Mouse (Mus musculus) Patski (cell line): Measurements from ENCODE around the gene Btbd17. TPM values are rescaled to one million over a fixed set of nuclear protein-coding genes. Genes with fewer than 3 reads are reported as not detected.

Source experiments
- ATAC-seq: fragments of 100-300 bp; one replicate; pipeline ENCODE4 v1.8.0; 2021
- CTCF ChIA-PET: fragments of 350-600 bp; sonication (Branson Sonifier 250); formaldehyde crosslinking; loops from one replicate; lab custom pipeline; 2022; ENCODE audit warnings: inconsistent platforms; lab: Charles Lee
- POLR2A ChIA-PET: fragments of 350-600 bp; sonication (Branson Sonifier 250); formaldehyde crosslinking; loops from one replicate; lab custom pipeline; 2022; ENCODE audit warnings: antibody characterized with exemption, inconsistent platforms; lab: Charles Lee
- DNase-seq: peaks from one replicate; pipeline ENCODE4 v3.0.0-alpha.2; 2011; ENCODE audit warnings: low read depth, low spot score
- H3K27me3 ChIP-seq: fragments of 371-371 bp; one replicate; pipeline ENCODE4 v1.5.1; 2021
- CTCF ChIP-seq: fragments of 100-300 bp; IDR thresholded peaks from one replicate; pipeline ENCODE4 v1.5.1; 2021
- in situ Hi-C: fragments of 300-500 bp; cut with MboI; formaldehyde crosslinking; loops from 3 replicates; pipeline ENCODE4 v1.11.1; 2018; ENCODE audit warnings: low pct_unique_long_range_greater_than_20kb, mixed read lengths
- polyA plus RNA-seq: library from polyadenylated mRNA; unstranded; gene quantifications from one replicate; pipeline ENCODE4 v1.2.3, GENCODE M21; 2021

Gene Btbd17
- polyA plus RNA-seq, 1 experiment from 2014 or later: 0.45 TPM

DNA sequence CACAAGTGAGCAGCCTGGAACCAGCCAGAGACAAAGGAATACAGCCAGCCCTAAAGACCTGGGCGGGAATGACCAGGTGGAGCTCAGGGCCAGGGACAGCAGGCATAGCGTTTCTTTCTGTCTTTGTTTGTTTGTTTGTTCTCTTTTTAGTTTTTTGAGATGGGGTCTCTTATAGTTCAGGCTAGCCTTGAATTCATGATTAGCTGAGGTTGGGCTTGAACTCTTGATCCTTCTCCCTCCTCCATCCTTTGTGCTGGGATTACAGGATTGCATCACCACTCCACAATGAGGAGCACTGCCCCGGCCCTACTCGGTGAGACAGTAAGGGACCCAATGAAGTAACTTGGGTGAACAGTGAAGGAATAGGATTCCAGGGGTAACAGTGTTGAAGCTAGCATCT is 1.1 kb downstream of the Btbd17 start:
- ATAC-seq (no peak), DNase-seq (no peak)
- peaks cover 40% of the 10 kb centered on the region for H3K27me3 ChIP-seq
- ChIA-PET CTCF (interaction anchor here (1.4 to 4.4 kb wide), 3 partner anchors 12 to 59 kb away, joined by 3 to 17 read pairs (median 5); no protein-coding TSS in a partner anchor), POLR2A (interaction anchor here (1.1 kb wide), 1 partner anchor 17 kb away, joined by 3 read pairs; no protein-coding TSS in a partner anchor)
- in situ Hi-C loops: loop anchor here (5.0 to 25.0 kb wide), 3 partner anchors 47 to 268 kb away; partner anchors contain the start of gene Cd300e
- TF ChIP-seq CTCF: no peak

DNA sequence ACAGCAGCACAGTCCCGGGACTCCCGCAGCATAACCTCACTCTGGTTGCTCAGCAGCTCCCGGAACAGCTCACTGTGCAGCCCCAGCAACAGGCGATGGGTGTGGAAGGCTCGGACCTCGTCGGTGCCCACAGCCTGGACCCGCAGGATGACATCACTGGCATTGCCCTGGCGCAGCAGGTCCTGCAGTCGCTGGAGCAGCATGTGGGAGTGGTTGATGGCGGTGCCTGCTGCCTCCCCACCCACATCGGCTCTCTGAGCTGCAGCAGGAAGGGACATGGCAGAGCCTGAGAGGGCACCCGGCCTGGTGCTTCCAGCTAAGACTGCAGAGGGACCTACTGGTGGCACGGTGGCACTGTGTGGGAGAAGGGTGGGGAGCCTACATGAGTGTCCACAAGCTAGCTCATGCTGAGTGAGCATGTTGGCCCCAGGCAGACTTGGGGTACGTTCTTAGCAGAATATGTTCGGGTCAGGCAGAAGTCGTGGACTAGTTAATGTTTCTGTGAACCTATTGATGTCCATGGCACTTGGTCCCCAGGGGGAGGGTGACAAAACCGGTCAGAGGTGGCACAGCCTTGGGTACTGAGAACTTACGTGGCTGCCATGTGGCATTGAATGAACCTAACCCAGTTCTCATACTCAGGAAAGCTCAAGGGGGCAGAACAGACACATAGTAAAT is 1.7 kb downstream of the Btbd17 start:
- no peak for TF ChIP-seq CTCF
- DNase-seq (no peak), ATAC-seq (no peak)
- ChIA-PET CTCF (interaction anchor here (1.4 to 4.4 kb wide), 3 partner anchors 13 to 58 kb away, joined by 3 to 17 read pairs (median 5); no protein-coding TSS in a partner anchor), POLR2A (no interaction called here)
- in situ Hi-C loops: loop anchor here (25.0 kb wide), 1 partner anchor 268 kb away; the partner anchor contains the start of gene Cd300e
- peaks cover 46% of the 10 kb centered on the region for H3K27me3 ChIP-seq

DNA sequence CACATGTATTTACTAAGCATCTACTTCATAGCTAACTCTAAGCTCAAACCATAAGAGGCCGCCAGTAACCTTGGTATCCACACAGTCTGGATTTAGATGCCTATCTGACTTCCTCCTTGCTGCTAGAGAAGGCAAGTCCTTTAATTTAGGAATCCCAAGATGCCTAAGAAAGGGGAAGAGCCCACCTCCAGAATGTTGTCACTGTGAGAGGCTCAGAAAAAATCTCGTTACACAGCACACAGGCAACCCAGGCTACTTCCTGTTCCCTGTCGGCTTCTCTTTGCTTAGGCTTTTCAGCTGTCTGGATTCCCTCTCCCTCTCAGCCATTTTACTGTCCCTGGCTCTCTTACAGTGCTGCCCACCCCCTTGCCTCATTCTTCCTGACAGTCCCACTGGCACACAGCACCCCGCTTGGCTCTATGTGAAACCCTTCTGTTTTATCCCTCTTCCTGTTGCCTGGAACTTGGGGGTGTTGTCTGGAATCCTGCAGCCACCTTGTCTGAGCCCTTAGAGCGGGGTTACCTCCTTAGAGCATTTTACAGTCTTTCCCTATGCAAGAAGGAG is 2.7 kb downstream of the Btbd17 start:
- peaks cover 46% of the 10 kb centered on the region for H3K27me3 ChIP-seq
- POLR2A ChIA-PET: no interaction called here
- ATAC-seq (no peak), DNase-seq (no peak)
- in situ Hi-C loops: loop anchor here (25.0 kb wide), 1 partner anchor 269 kb away; the partner anchor contains the start of gene Cd300e
- TF ChIP-seq CTCF: no peak
- CTCF ChIA-PET: interaction anchor here (4.4 kb wide), 1 partner anchor 48 kb away, joined by 17 read pairs; no protein-coding TSS in a partner anchor

DNA sequence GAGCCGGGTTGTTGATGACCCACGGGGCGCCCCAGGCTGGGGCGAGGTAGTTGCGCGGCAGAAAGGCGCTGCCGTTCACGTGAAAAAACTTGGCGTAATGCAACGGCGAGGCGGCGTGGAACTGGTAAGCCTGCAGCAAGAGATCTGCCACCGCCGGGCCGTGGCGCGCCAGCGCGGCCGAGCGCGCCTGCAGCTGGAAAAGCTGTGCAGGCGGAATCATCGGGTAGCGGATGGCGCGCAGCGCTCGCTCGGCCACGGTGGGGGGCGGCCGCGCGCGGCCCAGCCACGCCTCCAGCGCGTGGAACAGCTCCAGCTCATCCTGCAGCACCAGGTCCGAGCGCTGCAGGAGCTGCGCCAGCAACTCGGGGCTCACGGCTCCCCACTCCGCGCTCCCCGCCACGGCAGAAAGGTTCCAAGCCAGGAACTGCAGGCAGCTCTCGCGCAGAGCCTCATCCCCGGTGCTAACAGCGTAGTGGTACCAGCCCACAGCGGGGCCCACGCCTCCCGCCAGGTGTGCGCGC is 3.8 kb downstream of the Btbd17 start:
- peaks cover 46% of the 10 kb centered on the region for H3K27me3 ChIP-seq
- CTCF ChIA-PET: no interaction called here
- no peak for ATAC-seq
- POLR2A ChIA-PET: no interaction called here
- in situ Hi-C loops: loop anchor here (25.0 kb wide), 1 partner anchor 270 kb away; the partner anchor contains the start of gene Cd300e
- DNase-seq: no peak
- TF ChIP-seq CTCF: no peak

DNA sequence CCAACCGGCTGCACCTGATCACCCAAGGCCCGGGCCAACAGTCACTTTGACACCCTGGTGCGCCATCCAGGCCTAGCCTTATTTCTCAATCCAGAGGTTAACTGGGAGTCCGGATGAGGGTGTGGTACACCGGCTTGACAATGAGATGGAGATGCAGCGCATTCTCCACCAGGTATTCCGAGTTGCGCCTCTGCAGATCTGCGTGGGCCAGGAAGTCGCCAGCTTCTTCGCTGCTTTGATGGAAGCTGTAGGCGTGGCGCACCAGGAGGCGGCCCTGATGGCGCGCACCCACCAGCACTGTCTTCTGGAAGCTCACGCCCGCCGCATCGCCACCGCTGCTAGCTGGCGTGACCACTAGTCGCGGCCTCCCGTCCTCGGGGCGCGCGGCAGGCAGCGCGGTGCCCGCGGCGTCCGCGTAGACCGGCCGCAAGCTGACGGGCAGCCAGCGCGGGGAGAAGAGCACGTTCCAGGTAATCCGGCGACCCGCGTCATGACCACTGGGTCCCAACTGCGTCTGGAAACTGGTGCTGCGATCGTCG is 4.3 kb downstream of the Btbd17 start:
- in situ Hi-C loops: loop anchor here (25.0 kb wide), 1 partner anchor 271 kb away; the partner anchor contains the start of gene Cd300e
- DNase-seq (no peak), ATAC-seq (no peak)
- POLR2A ChIA-PET: no interaction called here
- no peak for TF ChIP-seq CTCF
- CTCF ChIA-PET: interaction anchor here (0.9 to 2.0 kb wide), 3 partner anchors 45 to 54 kb away, joined by 4 to 10 read pairs (median 4); no protein-coding TSS in a partner anchor
- H3K27me3 ChIP-seq: peaks cover 49% of the 10 kb centered on the region

DNA sequence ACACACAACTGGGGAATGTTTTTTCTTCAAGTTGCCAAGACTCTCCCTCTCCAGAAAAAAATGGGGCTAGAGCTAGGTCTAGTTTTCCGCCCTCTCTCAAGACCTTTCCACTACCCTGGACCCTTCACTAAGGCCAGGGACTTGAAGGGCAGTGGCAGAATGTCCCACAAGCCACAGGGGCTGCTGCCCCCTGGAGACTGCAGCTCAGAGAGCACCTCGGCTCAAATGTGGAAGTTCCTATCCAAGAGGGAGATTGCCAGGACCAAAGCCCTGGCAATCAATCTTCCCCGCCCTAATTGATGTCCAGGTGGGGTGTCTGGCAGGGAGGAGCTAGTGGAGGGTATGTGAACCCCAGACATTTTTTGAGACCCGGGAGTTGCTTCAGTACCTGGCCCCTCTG is 4.9 kb downstream of the Btbd17 start:
- ChIA-PET POLR2A (no interaction called here), CTCF (interaction anchor here (0.9 to 2.0 kb wide), 5 partner anchors 12 to 57 kb away, joined by 3 to 10 read pairs (median 4); no protein-coding TSS in a partner anchor)
- in situ Hi-C loops: loop anchor here (25.0 kb wide), 1 partner anchor 271 kb away; the partner anchor contains the start of gene Cd300e
- ATAC-seq: no peak
- H3K27me3 ChIP-seq: peaks cover 51% of the 10 kb centered on the region
- no peak for DNase-seq
- no peak for TF ChIP-seq CTCF

DNA sequence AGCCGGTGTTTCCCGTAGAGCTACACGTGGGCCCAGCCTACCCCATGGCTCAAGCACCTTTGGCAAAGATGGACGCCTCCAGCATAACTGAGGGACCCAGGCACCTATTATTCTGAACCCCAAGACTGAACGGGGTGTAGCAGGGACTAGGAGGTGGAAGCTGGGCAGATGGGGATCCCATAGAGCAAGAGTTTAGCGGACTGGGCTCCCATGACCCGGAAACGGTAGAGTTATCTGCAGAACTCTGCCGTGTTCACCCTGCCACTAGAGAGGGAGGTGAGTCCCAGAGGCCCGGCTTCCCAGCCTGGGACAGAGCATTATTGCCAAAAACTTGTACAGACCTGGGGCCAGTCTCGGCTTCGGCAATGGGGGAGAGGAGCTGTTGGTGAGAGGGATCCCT is 5.6 kb downstream of the Btbd17 start:
- in situ Hi-C loops: loop anchor here (25.0 kb wide), 1 partner anchor 272 kb away; the partner anchor contains the start of gene Cd300e
- DNase-seq (no peak), ATAC-seq (no peak)
- POLR2A ChIA-PET: no interaction called here
- CTCF ChIA-PET: interaction anchor here (0.9 to 2.0 kb wide), 6 partner anchors 13 to 56 kb away, joined by 3 to 10 read pairs (median 4); no protein-coding TSS in a partner anchor
- no peak for TF ChIP-seq CTCF
- H3K27me3 ChIP-seq: peaks cover 58% of the 10 kb centered on the region

DNA sequence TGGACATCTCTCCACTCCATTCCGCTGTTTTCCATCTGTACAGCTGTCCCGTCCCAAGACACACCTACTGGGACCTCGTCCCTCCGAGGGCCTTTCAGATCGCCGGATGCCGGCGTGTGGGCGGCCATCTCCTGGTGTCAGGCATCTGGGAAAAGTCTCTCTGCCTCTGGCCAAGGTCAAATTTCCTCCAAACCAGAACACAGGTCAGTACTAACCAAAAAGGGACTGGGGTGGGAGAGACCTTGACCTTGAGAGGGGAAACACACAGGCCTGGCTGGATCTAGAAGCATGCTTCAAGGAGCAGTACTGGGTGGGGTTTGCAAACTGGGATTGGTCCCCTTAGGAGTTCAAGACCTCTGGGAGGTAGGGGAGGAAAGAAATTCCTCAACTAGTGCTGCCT is 6.0 kb downstream of the Btbd17 start:
- peaks cover 58% of the 10 kb centered on the region for H3K27me3 ChIP-seq
- POLR2A ChIA-PET: no interaction called here
- CTCF ChIA-PET: interaction anchor here (1.0 to 2.0 kb wide), 5 partner anchors 14 to 56 kb away, joined by 3 to 10 read pairs (median 3); no protein-coding TSS in a partner anchor
- ATAC-seq (no peak), DNase-seq (no peak)
- TF ChIP-seq CTCF: no peak
- in situ Hi-C loops: loop anchor here (25.0 kb wide), 1 partner anchor 273 kb away; the partner anchor contains the start of gene Cd300e

DNA sequence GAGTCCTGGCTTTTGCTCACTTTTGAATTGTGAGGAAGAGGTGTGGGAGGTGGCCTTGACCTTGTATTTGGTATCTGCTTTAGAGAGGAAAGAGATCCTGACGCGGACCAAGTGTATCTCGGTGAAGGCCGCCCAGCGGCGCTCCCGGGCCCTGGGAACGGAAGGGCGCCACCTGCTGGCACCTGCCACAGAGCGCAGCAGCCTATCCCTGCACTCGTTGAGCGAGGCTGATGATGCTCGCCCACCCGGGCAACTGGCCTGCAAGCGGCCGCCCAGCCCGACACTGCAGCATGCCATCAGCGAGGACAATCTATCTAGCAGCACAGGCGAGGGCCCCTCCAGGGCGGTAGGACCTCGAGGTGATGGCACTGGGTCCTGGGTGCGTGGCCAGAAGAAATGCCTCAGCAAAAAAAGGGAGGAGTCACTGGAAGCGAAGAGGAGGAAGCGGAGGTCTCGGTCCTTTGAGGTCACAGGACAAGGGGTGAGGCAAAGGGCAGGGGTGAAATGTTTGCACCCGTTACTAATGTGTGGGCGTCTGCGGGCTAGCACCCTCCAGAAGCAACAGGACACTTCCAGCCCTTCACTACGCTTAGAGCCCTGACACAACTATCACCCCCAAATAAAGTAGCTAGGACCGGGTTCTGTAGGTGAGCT is 6.6 kb downstream of the Btbd17 start:
- peak; percentile 100 for TF ChIP-seq CTCF
- no peak for DNase-seq
- in situ Hi-C loops: loop anchor here (25.0 kb wide), 1 partner anchor 273 kb away; the partner anchor contains the start of gene Cd300e
- ATAC-seq: peak; percentile 71
- ChIA-PET POLR2A (no interaction called here), CTCF (interaction anchor here (0.6 to 2.0 kb wide), 9 partner anchors 14 to 124 kb away, joined by 3 to 10 read pairs (median 3); no protein-coding TSS in a partner anchor)
- peaks cover 58% of the 10 kb centered on the region for H3K27me3 ChIP-seq
